11 mouse cellular contexts compared by ENCODE assay signal in genomic region chr8:83976101-83976630, GRCm38 (mm10). TPM values are rescaled to one million over a fixed set of nuclear protein-coding genes. Genes with fewer than 3 reads are reported as not detected.
DNase-seq lines count a peak whose midpoint lies in the region; ATAC-seq and TF ChIP-seq lines count a peak whose summit lies in the region.
"Had no signal": no experiment of that assay in that cellular context is flagged by ENCODE, and none has a peak within 500 bp of the region (broad histone marks: within the 10 kb centered on the region; RNA-seq: fewer than 3 reads in every experiment).

No protein-coding gene starts in this region.

- peaks cover 32% of the 10 kb centered on the region; the same call in 1 of the 2 replicates for H3K79me2 ChIP-seq in liver, adult 2 months (ENCODE audit: control insufficient read depth, insufficient read depth, low read length)

- H3K4me2 ChIP-seq in forebrain, postnatal 0 days (ENCODE audit: low read depth), result no peak overlapping the region
- no peak overlapping the region for H3K4me2 ChIP-seq in forebrain, embryonic 14.5 days (ENCODE audit: low read length)
- H3K4me2 ChIP-seq in liver, embryonic 11.5 days, result no peak overlapping the region
- no peak overlapping the region for H3K4me2 ChIP-seq in stomach, postnatal 0 days (replicated peaks; ENCODE audit: low read depth)
- H3K4me2 ChIP-seq: limb, embryonic 15.5 days had no signal

- no peak overlapping the region for H3K4me3 ChIP-seq in forebrain, postnatal 0 days (ENCODE audit: low read depth, low read length)
- no peak overlapping the region for H3K4me3 ChIP-seq in forebrain, embryonic 14.5 days (ENCODE audit: low read depth, low read length)
- no peak overlapping the region for H3K4me3 ChIP-seq in liver, adult 2 months (ENCODE audit: insufficient read depth, low read depth, low read length)
- no peak overlapping the region for H3K4me3 ChIP-seq in liver, embryonic 11.5 days (ENCODE audit: low read depth, low read length)
- no peak overlapping the region for H3K4me3 ChIP-seq in cortical plate, adult 2 months (ENCODE audit: insufficient read depth, low read length)
- no peak overlapping the region for H3K4me3 ChIP-seq in stomach, postnatal 0 days (ENCODE audit: low read depth, low read length)
- H3K4me3 ChIP-seq: limb, embryonic 15.5 days had no signal

- H3K27ac ChIP-seq in forebrain, postnatal 0 days (ENCODE audit: low read depth, low read length), result no peak overlapping the region
- no peak overlapping the region for H3K27ac ChIP-seq in forebrain, embryonic 14.5 days (ENCODE audit: low read depth, low read length)
- no peak overlapping the region for H3K27ac ChIP-seq in liver, adult 2 months (replicated peaks; ENCODE audit: insufficient read depth, low read depth, low read length)
- no peak overlapping the region for H3K27ac ChIP-seq in liver, embryonic 11.5 days (ENCODE audit: low read depth, low read length)
- H3K27ac ChIP-seq in cortical plate, adult 2 months (ENCODE audit: insufficient read depth, low read length), result no peak overlapping the region
- H3K27ac ChIP-seq in stomach, postnatal 0 days (replicated peaks), result no peak overlapping the region
- H3K27ac ChIP-seq: limb, embryonic 15.5 days had no signal

- no peak overlapping the region for H3K9ac ChIP-seq in forebrain, postnatal 0 days
- no peak overlapping the region for H3K9ac ChIP-seq in forebrain, embryonic 14.5 days (ENCODE audit: low read length)
- no peak overlapping the region for H3K9ac ChIP-seq in liver, adult 2 months (ENCODE audit: low read depth, low read length)
- H3K9ac ChIP-seq in liver, embryonic 11.5 days (ENCODE audit: low read depth, low read length), result no peak overlapping the region
- H3K9ac ChIP-seq in stomach, postnatal 0 days (ENCODE audit: low read length), result no peak overlapping the region
- H3K9ac ChIP-seq: limb, embryonic 15.5 days had no signal

- no peak for ATAC-seq in forebrain, postnatal 0 days
- no peak for ATAC-seq in forebrain, embryonic 14.5 days
- no peak for ATAC-seq in liver, embryonic 11.5 days (replicated peaks; ENCODE audit: low FRiP score)
- no peak for ATAC-seq in stomach, postnatal 0 days (ENCODE audit: low FRiP score, low TSS enrichment)

- H3K27me3 ChIP-seq in forebrain, postnatal 0 days (ENCODE audit: insufficient read depth, low read length), result no peaks in the 10 kb centered on the region
- H3K27me3 ChIP-seq in forebrain, embryonic 14.5 days (replicated peaks; ENCODE audit: control insufficient read depth, insufficient read depth, low read length), result no peaks in the 10 kb centered on the region
- H3K27me3 ChIP-seq in liver, adult 2 months (ENCODE audit: control insufficient read depth, insufficient read depth, low read length), result no peaks in the 10 kb centered on the region
- H3K27me3 ChIP-seq in liver, embryonic 11.5 days (replicated peaks; ENCODE audit: control insufficient read depth, insufficient read depth, low read length), result no peaks in the 10 kb centered on the region
- no peaks in the 10 kb centered on the region for H3K27me3 ChIP-seq in stomach, postnatal 0 days (ENCODE audit: control insufficient read depth, insufficient read depth, low read length)
- H3K27me3 ChIP-seq: limb, embryonic 15.5 days had no signal

- TF ChIP-seq POLR2A in liver, adult 2 months (IDR thresholded peaks at IDR 0.05; ENCODE audit: extremely low read depth, insufficient read depth, low read length), result no peak
- no peak for TF ChIP-seq POLR2A in cortical plate, adult 2 months (IDR thresholded peaks at IDR 0.05; ENCODE audit: extremely low read depth, insufficient read depth, low read length)

- 84% methylated on average over 4 of the region's 4 CpGs for WGBS in forebrain, postnatal 0 days
- WGBS in forebrain, embryonic 14.5 days, result 93% methylated on average over 4 of the region's 4 CpGs
- 47% methylated on average over 4 of the region's 4 CpGs for WGBS in liver, adult 2 months
- WGBS in liver, embryonic 11.5 days, result 78% methylated on average over 4 of the region's 4 CpGs
- WGBS in stomach, postnatal 0 days, result 84% methylated on average over 4 of the region's 4 CpGs

- no peaks in the 10 kb centered on the region for H3K9me3 ChIP-seq in forebrain, postnatal 0 days (ENCODE audit: low read length)
- H3K9me3 ChIP-seq in forebrain, embryonic 14.5 days (replicated peaks; ENCODE audit: control insufficient read depth, low read length), result no peaks in the 10 kb centered on the region
- no peaks in the 10 kb centered on the region for H3K9me3 ChIP-seq in liver, embryonic 11.5 days (ENCODE audit: control insufficient read depth, low read length)
- H3K9me3 ChIP-seq in stomach, postnatal 0 days (ENCODE audit: control insufficient read depth, low read length), result no peaks in the 10 kb centered on the region
- H3K9me3 ChIP-seq: limb, embryonic 15.5 days had no signal

- peak; percentile 28; the same call in 1 of the 2 replicates for TF ChIP-seq CTCF in forebrain, postnatal 0 days (IDR thresholded peaks at IDR 0.05; ENCODE audit: low read depth)
- TF ChIP-seq CTCF in liver, adult 2 months (IDR thresholded peaks at IDR 0.05; ENCODE audit: low read depth, low read length), result peak; percentile 87
- 0 out of 2 replicates have a peak, but pooled peaks have one; percentile 21 for TF ChIP-seq CTCF in cortical plate, adult 2 months (IDR thresholded peaks at IDR 0.05; ENCODE audit: extremely low read depth, insufficient read depth, low read length)
- peak; percentile 67 for TF ChIP-seq CTCF in stomach, postnatal 0 days (IDR thresholded peaks at IDR 0.05; ENCODE audit: low read depth)

- H3K4me1 ChIP-seq in forebrain, postnatal 0 days (ENCODE audit: insufficient read depth), result peaks cover 16% of the 10 kb centered on the region
- H3K4me1 ChIP-seq in forebrain, embryonic 14.5 days (ENCODE audit: control insufficient read depth, insufficient read depth, low read length), result peaks cover 17% of the 10 kb centered on the region
- peaks cover 24% of the 10 kb centered on the region for H3K4me1 ChIP-seq in liver, adult 2 months (ENCODE audit: control insufficient read depth, insufficient read depth, low read length)
- peaks cover 27% of the 10 kb centered on the region for H3K4me1 ChIP-seq in liver, embryonic 11.5 days (replicated peaks; ENCODE audit: control insufficient read depth, insufficient read depth, low read length)
- H3K4me1 ChIP-seq in cortical plate, adult 2 months (ENCODE audit: control insufficient read depth, insufficient read depth, low read length), result peaks cover 9% of the 10 kb centered on the region
- H3K4me1 ChIP-seq in stomach, postnatal 0 days (replicated peaks; ENCODE audit: control insufficient read depth, insufficient read depth), result peaks cover 3% of the 10 kb centered on the region; the same call in 1 of the 2 replicates

- DNase-seq in forebrain, postnatal 0 days, result no peak
- no peak for DNase-seq in forebrain, embryonic 14.5 days (ENCODE audit: low spot score)
- DNase-seq in liver, adult 2 months (ENCODE audit: extremely low read depth, low read depth, low spot score), result peak; percentile 45
- DNase-seq in liver, embryonic 11.5 days (ENCODE audit: low spot score), result no peak
- peak; percentile 36 for DNase-seq in stomach, postnatal 0 days (ENCODE audit: low spot score)
- DNase-seq in frontal cortex, postnatal 10 days (ENCODE audit: low spot score in 2 of 2), result no peak
- no peak for DNase-seq in right cerebral cortex, postnatal 14 days
- DNase-seq: right cerebral cortex, postnatal 4 days had no signal

- peaks cover 6% of the 10 kb centered on the region for H3K36me3 ChIP-seq in forebrain, postnatal 0 days (ENCODE audit: insufficient read depth)
- peaks cover 14% of the 10 kb centered on the region for H3K36me3 ChIP-seq in forebrain, embryonic 14.5 days (ENCODE audit: control insufficient read depth, insufficient read depth, low read length)
- peaks cover under 1% of the 10 kb centered on the region; the same call in 1 of the 2 replicates for H3K36me3 ChIP-seq in liver, adult 2 months (ENCODE audit: control insufficient read depth, insufficient read depth, low read length)
- H3K36me3 ChIP-seq in liver, embryonic 11.5 days (ENCODE audit: control insufficient read depth, insufficient read depth, low read length), result peaks cover 5% of the 10 kb centered on the region; the same call in 1 of the 2 replicates
- peaks cover 4% of the 10 kb centered on the region; the same call in 1 of the 2 replicates for H3K36me3 ChIP-seq in stomach, postnatal 0 days (ENCODE audit: control insufficient read depth, insufficient read depth, low read length)

- no peak for TF ChIP-seq EP300 in stomach, postnatal 0 days (optimal IDR thresholded peaks at IDR 0.05)

RNA-seq across cellular contexts. Expression of gene Prkaca, which starts 3.4 kb away (rescaled TPM):
- 133 and 151 TPM in 2 replicates for total RNA-seq in forebrain, postnatal 0 days (2014; rRNA removed)
- polyA plus RNA-seq in forebrain, postnatal 0 days (2015; fragmentation: Nextera tagmentation; extraction: Ambion mirVana), result 172 and 215 TPM in 2 replicates
- polyA plus RNA-seq in forebrain, embryonic 14.5 days (2014; fragmentation: Nextera tagmentation; extraction: Ambion mirVana), result 117 and 132 TPM in 2 replicates
- 23.0 and 24.9 TPM in 2 replicates for total RNA-seq in liver, adult 2 months (2014; rRNA removed)
- 47.8 and 56.5 TPM in 2 replicates for polyA plus RNA-seq in liver, adult 2 months (2012; rRNA removed)
- 96.9 and 99.2 TPM in 2 replicates for polyA plus RNA-seq in liver, embryonic 11.5 days (2014; fragmentation: Nextera tagmentation; extraction: Ambion mirVana)
- 181 and 183 TPM in 2 replicates for polyA plus RNA-seq in cortical plate, adult 2 months (2012; rRNA removed)
- polyA plus RNA-seq in stomach, postnatal 0 days (2015; fragmentation: Nextera tagmentation; extraction: Ambion mirVana), result 62.4 and 63.1 TPM in 2 replicates

RNA-seq across cellular contexts. Expression of gene Asf1b, which starts 20.9 kb away (rescaled TPM):
- 1.7 and 5.0 TPM in 2 replicates for total RNA-seq in forebrain, postnatal 0 days (2014; rRNA removed)
- polyA plus RNA-seq in forebrain, postnatal 0 days (2015; fragmentation: Nextera tagmentation; extraction: Ambion mirVana), result 4.7 and 5.1 TPM in 2 replicates
- polyA plus RNA-seq in forebrain, embryonic 14.5 days (2014; fragmentation: Nextera tagmentation; extraction: Ambion mirVana), result 23.8 and 31.6 TPM in 2 replicates
- total RNA-seq in liver, adult 2 months (2014; rRNA removed), result 0.37 and 1.1 TPM in 2 replicates
- 0.86 and 1.4 TPM in 2 replicates for polyA plus RNA-seq in liver, adult 2 months (2012; rRNA removed)
- polyA plus RNA-seq in liver, embryonic 11.5 days (2014; fragmentation: Nextera tagmentation; extraction: Ambion mirVana), result 109 and 123 TPM in 2 replicates
- 1.2 and 1.4 TPM in 2 replicates for polyA plus RNA-seq in cortical plate, adult 2 months (2012; rRNA removed)
- polyA plus RNA-seq in stomach, postnatal 0 days (2015; fragmentation: Nextera tagmentation; extraction: Ambion mirVana), result 14.1 and 16.6 TPM in 2 replicates

RNA-seq across cellular contexts. Expression of gene Gm10644, which starts 21.2 kb away (rescaled TPM):
- total RNA-seq in forebrain, postnatal 0 days (2014; rRNA removed), result 0.14 and 0.31 TPM in 2 replicates
- 0.14 and 0.40 TPM in 2 replicates for polyA plus RNA-seq in forebrain, postnatal 0 days (2015; fragmentation: Nextera tagmentation; extraction: Ambion mirVana)
- polyA plus RNA-seq in forebrain, embryonic 14.5 days (2014; fragmentation: Nextera tagmentation; extraction: Ambion mirVana), result 0.61 and 0.93 TPM in 2 replicates
- total RNA-seq in liver, adult 2 months (2014; rRNA removed), result 1.8 and 2.0 TPM in 2 replicates
- polyA plus RNA-seq in liver, adult 2 months (2012; rRNA removed), result 4.0 and 4.3 TPM in 2 replicates
- polyA plus RNA-seq in liver, embryonic 11.5 days (2014; fragmentation: Nextera tagmentation; extraction: Ambion mirVana), result 0.25 and 0.37 TPM in 2 replicates
- polyA plus RNA-seq in cortical plate, adult 2 months (2012; rRNA removed), result 0.52 and 0.62 TPM in 2 replicates
- 0.11 and 0.13 TPM in 2 replicates for polyA plus RNA-seq in stomach, postnatal 0 days (2015; fragmentation: Nextera tagmentation; extraction: Ambion mirVana)

RNA-seq across cellular contexts. Expression of gene Samd1, which starts 21.3 kb away (rescaled TPM):
- total RNA-seq in forebrain, postnatal 0 days (2014; rRNA removed), result 116 and 117 TPM in 2 replicates
- polyA plus RNA-seq in forebrain, postnatal 0 days (2015; fragmentation: Nextera tagmentation; extraction: Ambion mirVana), result 6.7 and 6.9 TPM in 2 replicates
- polyA plus RNA-seq in forebrain, embryonic 14.5 days (2014; fragmentation: Nextera tagmentation; extraction: Ambion mirVana), result 12.9 and 14.4 TPM in 2 replicates
- 4.0 and 7.2 TPM in 2 replicates for total RNA-seq in liver, adult 2 months (2014; rRNA removed)
- 11.9 and 12.2 TPM in 2 replicates for polyA plus RNA-seq in liver, adult 2 months (2012; rRNA removed)
- polyA plus RNA-seq in liver, embryonic 11.5 days (2014; fragmentation: Nextera tagmentation; extraction: Ambion mirVana), result 13.4 and 17.6 TPM in 2 replicates
- 42.4 and 48.4 TPM in 2 replicates for polyA plus RNA-seq in cortical plate, adult 2 months (2012; rRNA removed)
- 4.2 and 4.5 TPM in 2 replicates for polyA plus RNA-seq in stomach, postnatal 0 days (2015; fragmentation: Nextera tagmentation; extraction: Ambion mirVana)

RNA-seq across cellular contexts. Expression of gene 1700067K01Rik, which starts 25.1 kb away (rescaled TPM):
- 0.15 and 0.81 TPM in 2 replicates for total RNA-seq in forebrain, postnatal 0 days (2014; rRNA removed)
- polyA plus RNA-seq in forebrain, postnatal 0 days (2015; fragmentation: Nextera tagmentation; extraction: Ambion mirVana), result 0.36 and 0.86 TPM in 2 replicates
- 0.77 and 1.3 TPM in 2 replicates for polyA plus RNA-seq in forebrain, embryonic 14.5 days (2014; fragmentation: Nextera tagmentation; extraction: Ambion mirVana)
- 0.20 and 0.46 TPM in 2 replicates for total RNA-seq in liver, adult 2 months (2014; rRNA removed)
- polyA plus RNA-seq in liver, adult 2 months (2012; rRNA removed), result 0.11 and 0.26 TPM in 2 replicates
- polyA plus RNA-seq in liver, embryonic 11.5 days (2014; fragmentation: Nextera tagmentation; extraction: Ambion mirVana), result 0.29 and 1.5 TPM in 2 replicates
- polyA plus RNA-seq in cortical plate, adult 2 months (2012; rRNA removed), result 0.13 and 0.21 TPM in 2 replicates
- 0.36 and 0.38 TPM in 2 replicates for polyA plus RNA-seq in stomach, postnatal 0 days (2015; fragmentation: Nextera tagmentation; extraction: Ambion mirVana)
- total RNA-seq: common myeloid progenitor, adult 5-6 weeks had no signal

Comparison
In these comparisons a context has a peak if more than half of its experiments do, and no peak if none do; other contexts are left out.
1. DNase-seq: peak in liver, adult 2 months (single experiment) and stomach, postnatal 0 days (single experiment); none in forebrain, postnatal 0 days (single experiment), forebrain, embryonic 14.5 days (single experiment), liver, embryonic 11.5 days (single experiment), frontal cortex, postnatal 10 days (0 of 2) and right cerebral cortex, postnatal 14 days (single experiment).
2. CTCF ChIP-seq: peak in every context shown above with its lines; median percentile 87 in liver, adult 2 months; 67 in stomach, postnatal 0 days; 28 in forebrain, postnatal 0 days; 21 in cortical plate, adult 2 months.